Mouse (Mus musculus) kidney, adult 8-10 months (tissue): Measurements from ENCODE around the gene Prune2.

ENCODE experiments used
- DNase-seq, 2 experiments: peaks; one replicate each; pipeline ENCODE4 v3.0.0; 2022

Gene Prune2

GRCm38 (mm10) chr19:17264481-17265196 lies 308.7 kb downstream of the Prune2 start:
- DNase-seq, result no peak

GRCm38 (mm10) chr19:17268669-17269068 lies 312.8 kb downstream of the Prune2 start:
- no peak for DNase-seq

- DNase-seq, result no peak
Measured at GRCm38 (mm10) chr19:17271179-17271622, 315.3 kb downstream of the Prune2 start.

GRCm38 (mm10) chr19:17272988-17273387 lies 317.1 kb downstream of the Prune2 start:
- DNase-seq, result no peak
